Mouse (Mus musculus): ENCODE data around the gene Creld2. TPM values are rescaled to one million over a fixed set of nuclear protein-coding genes. Genes with fewer than 3 reads are reported as not detected.

Creld2 gene
- polyA plus RNA-seq, 1 experiment: 35.7 TPM

- DNase-seq (ENCODE audit: low read depth in 1 of 2, low spot score in 2 of 2): peak in 1 of 2 experiments; percentile 26
- TF ChIP-seq CTCF (IDR thresholded peaks at IDR 0.05; ENCODE audit: extremely low read depth, insufficient read depth, insufficient read length, insufficient replicate concordance): no peak
- no peak for TF ChIP-seq POLR2A (IDR thresholded peaks at IDR 0.05; ENCODE audit: low read depth, low read length)
- Histone ChIP-seq H3K27me3 (ENCODE audit: control insufficient read depth, insufficient read depth, low read length) (no peaks in the 10 kb centered on the region), H3K4me3 (ENCODE audit: extremely low read depth, insufficient read depth, insufficient read length) (peak overlapping the region; percentile 55), H3K4me1 (ENCODE audit: control insufficient read depth, insufficient read depth, insufficient read length) (no peaks in the 10 kb centered on the region), H3K36me3 (ENCODE audit: control insufficient read depth, insufficient read depth, low read length) (no peaks in the 10 kb centered on the region), H3K27ac (ENCODE audit: insufficient read depth, low read length) (no peak overlapping the region)
- WGBS: 2% methylated on average over 39 of the region's 39 CpGs
Observed at GRCm38 (mm10) chr15:88837199-88837932, 17.9 kb downstream of the Creld2 start.

DNA sequence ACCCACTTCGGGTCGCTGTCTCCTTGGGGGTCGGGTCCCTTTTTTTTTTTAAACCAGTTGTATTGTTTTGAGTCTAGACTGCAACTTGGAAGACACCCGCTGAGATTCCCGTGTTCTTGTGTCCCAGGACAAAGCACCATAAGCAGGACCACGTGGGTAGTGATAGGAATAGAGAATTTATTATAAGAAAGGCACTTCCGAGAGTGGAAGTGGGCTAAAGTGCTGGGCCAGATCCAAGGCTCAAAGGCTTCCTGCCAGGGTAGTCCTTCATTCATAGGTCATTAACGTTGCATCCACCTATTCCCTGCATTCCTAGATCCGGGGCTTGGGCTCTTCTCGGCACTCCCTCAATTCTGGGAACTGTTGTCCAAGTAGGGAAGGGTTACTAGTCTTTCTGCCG lies 18.5 kb downstream of the Creld2 start:
- no peaks in the 10 kb centered on the region for H3K4me1 ChIP-seq (ENCODE audit: control insufficient read depth, insufficient read depth, insufficient read length)
- H3K4me3 ChIP-seq (ENCODE audit: extremely low read depth, insufficient read depth, insufficient read length): no peak overlapping the region
- no peak overlapping the region for H3K27ac ChIP-seq (ENCODE audit: insufficient read depth, low read length)
- 6% methylated on average over 11 of the region's 11 CpGs for WGBS
- TF ChIP-seq POLR2A (IDR thresholded peaks at IDR 0.05; ENCODE audit: low read depth, low read length) (no peak), CTCF (IDR thresholded peaks at IDR 0.05; ENCODE audit: extremely low read depth, insufficient read depth, insufficient read length, insufficient replicate concordance) (no peak)
- H3K27me3 ChIP-seq (ENCODE audit: control insufficient read depth, insufficient read depth, low read length): no peaks in the 10 kb centered on the region
- no peaks in the 10 kb centered on the region for H3K36me3 ChIP-seq (ENCODE audit: control insufficient read depth, insufficient read depth, low read length)
- DNase-seq (ENCODE audit: low read depth in 1 of 2, low spot score in 2 of 2): no peak

DNA sequence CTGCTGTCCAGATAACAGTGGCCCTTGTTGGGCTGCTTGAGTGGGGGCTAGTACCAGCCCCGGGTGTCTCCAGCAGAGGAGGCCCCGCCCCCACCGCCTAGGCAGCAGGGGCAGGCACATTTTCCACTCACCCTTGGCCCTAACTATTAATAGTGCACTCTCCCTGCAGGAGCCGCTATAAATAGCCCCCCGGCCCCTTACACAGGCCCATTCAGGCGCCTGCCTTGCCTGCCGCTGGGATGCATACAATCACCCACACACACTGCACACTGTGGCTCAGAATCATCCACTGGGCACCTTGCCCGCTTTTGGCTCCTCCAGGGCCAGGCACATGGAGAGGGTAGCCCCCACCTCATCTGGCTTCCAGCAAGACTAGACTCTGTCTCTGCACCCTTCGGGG lies 19.8 kb downstream of the Creld2 start:
- DNase-seq (ENCODE audit: low read depth in 1 of 2, low spot score in 2 of 2): no peak
- Histone ChIP-seq H3K4me3 (ENCODE audit: extremely low read depth, insufficient read depth, insufficient read length) (no peak overlapping the region), H3K4me1 (ENCODE audit: control insufficient read depth, insufficient read depth, insufficient read length) (no peaks in the 10 kb centered on the region), H3K36me3 (ENCODE audit: control insufficient read depth, insufficient read depth, low read length) (no peaks in the 10 kb centered on the region), H3K27ac (ENCODE audit: insufficient read depth, low read length) (no peak overlapping the region), H3K27me3 (ENCODE audit: control insufficient read depth, insufficient read depth, low read length) (no peaks in the 10 kb centered on the region)
- no peak for TF ChIP-seq CTCF (IDR thresholded peaks at IDR 0.05; ENCODE audit: extremely low read depth, insufficient read depth, insufficient read length, insufficient replicate concordance)
- no peak for TF ChIP-seq POLR2A (IDR thresholded peaks at IDR 0.05; ENCODE audit: low read depth, low read length)
- 74% methylated on average over 9 of the region's 9 CpGs for WGBS

- Histone ChIP-seq H3K27me3 (ENCODE audit: control insufficient read depth, insufficient read depth, low read length) (no peaks in the 10 kb centered on the region), H3K4me3 (ENCODE audit: extremely low read depth, insufficient read depth, insufficient read length) (no peak overlapping the region), H3K27ac (ENCODE audit: insufficient read depth, low read length) (no peak overlapping the region; the same call in 1 of the 2 replicates), H3K36me3 (ENCODE audit: control insufficient read depth, insufficient read depth, low read length) (no peaks in the 10 kb centered on the region), H3K4me1 (ENCODE audit: control insufficient read depth, insufficient read depth, insufficient read length) (no peaks in the 10 kb centered on the region)
- WGBS: 90% methylated on average over 10 of the region's 10 CpGs
- DNase-seq (ENCODE audit: low read depth in 1 of 2, low spot score in 2 of 2): no peak
- TF ChIP-seq CTCF (IDR thresholded peaks at IDR 0.05; ENCODE audit: extremely low read depth, insufficient read depth, insufficient read length, insufficient replicate concordance) (no peak), POLR2A (IDR thresholded peaks at IDR 0.05; ENCODE audit: low read depth, low read length) (no peak)
Observed at GRCm38 (mm10) chr15:88840126-88840525, 20.7 kb downstream of the Creld2 start.

DNA sequence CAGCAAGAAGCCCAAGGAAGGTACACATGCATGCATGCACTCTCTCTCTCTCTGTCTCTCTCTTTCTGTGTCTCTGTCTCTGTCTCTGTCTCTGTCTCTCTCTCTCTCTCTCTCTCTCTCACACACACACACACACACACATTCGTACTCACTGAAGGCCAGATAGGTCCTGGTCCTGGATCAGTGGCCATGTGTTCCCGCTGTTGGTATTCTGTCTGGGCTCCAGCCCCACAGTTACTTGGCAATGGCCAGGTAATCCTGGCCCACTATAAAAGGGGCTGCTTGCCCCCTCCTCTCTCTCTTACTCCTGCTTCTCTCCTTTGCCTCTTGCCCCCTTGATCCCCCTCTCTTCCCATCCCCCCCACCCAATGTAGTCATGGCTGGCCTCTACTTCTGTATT lies 21.7 kb downstream of the Creld2 start:
- TF ChIP-seq CTCF (IDR thresholded peaks at IDR 0.05; ENCODE audit: extremely low read depth, insufficient read depth, insufficient read length, insufficient replicate concordance) (no peak), POLR2A (IDR thresholded peaks at IDR 0.05; ENCODE audit: low read depth, low read length) (no peak)
- no peak overlapping the region for H3K27ac ChIP-seq (ENCODE audit: insufficient read depth, low read length)
- H3K4me3 ChIP-seq (ENCODE audit: extremely low read depth, insufficient read depth, insufficient read length): no peak overlapping the region
- DNase-seq (ENCODE audit: low read depth in 1 of 2, low spot score in 2 of 2): no peak
- no peaks in the 10 kb centered on the region for H3K4me1 ChIP-seq (ENCODE audit: control insufficient read depth, insufficient read depth, insufficient read length)
- no peaks in the 10 kb centered on the region for H3K27me3 ChIP-seq (ENCODE audit: control insufficient read depth, insufficient read depth, low read length)
- H3K36me3 ChIP-seq (ENCODE audit: control insufficient read depth, insufficient read depth, low read length): no peaks in the 10 kb centered on the region
- 91% methylated on average over 2 of the region's 2 CpGs for WGBS

DNA sequence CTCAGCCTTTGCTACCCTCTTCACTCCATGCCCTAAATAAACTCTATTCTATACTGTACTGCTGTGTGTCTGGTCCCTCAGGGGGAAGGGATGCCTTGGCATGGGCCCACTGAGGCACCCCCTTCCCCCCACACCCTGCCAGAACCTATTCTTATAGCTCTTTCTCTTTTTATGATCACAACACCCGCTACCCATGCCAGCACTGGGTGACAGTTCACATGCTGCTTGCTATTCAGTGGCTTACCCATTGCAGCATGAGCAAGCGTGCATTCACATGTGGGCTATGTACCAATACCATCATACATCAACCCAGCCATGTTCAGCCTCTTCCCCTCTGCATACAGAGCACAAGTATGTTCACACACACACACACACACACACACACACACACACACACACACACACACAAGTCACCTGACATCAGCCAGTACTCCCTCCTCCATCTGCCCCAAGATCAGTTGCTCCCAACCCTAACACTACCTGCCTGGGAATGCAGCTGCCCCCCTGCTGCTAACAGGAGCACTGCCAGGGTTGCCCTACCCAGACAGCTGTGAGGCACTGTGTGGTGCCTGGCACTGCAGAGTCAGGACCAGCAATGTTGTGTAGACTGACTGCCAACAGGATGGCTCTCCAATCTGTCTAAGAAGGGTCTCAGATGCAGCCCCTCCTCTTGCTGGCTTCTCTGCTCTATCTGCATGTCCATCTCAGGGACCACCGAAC lies 22.3 kb downstream of the Creld2 start:
- TF ChIP-seq POLR2A (IDR thresholded peaks at IDR 0.05; ENCODE audit: low read depth, low read length): no peak
- TF ChIP-seq CTCF (IDR thresholded peaks at IDR 0.05; ENCODE audit: extremely low read depth, insufficient read depth, insufficient read length, insufficient replicate concordance): no peak
- no peak overlapping the region for H3K4me3 ChIP-seq (ENCODE audit: extremely low read depth, insufficient read depth, insufficient read length)
- no peaks in the 10 kb centered on the region for H3K4me1 ChIP-seq (ENCODE audit: control insufficient read depth, insufficient read depth, insufficient read length)
- no peaks in the 10 kb centered on the region for H3K27me3 ChIP-seq (ENCODE audit: control insufficient read depth, insufficient read depth, low read length)
- WGBS: 92% methylated on average over 3 of the region's 3 CpGs
- no peak for DNase-seq (ENCODE audit: low read depth in 1 of 2, low spot score in 2 of 2)
- H3K27ac ChIP-seq (ENCODE audit: insufficient read depth, low read length): no peak overlapping the region
- no peaks in the 10 kb centered on the region for H3K36me3 ChIP-seq (ENCODE audit: control insufficient read depth, insufficient read depth, low read length)

DNA sequence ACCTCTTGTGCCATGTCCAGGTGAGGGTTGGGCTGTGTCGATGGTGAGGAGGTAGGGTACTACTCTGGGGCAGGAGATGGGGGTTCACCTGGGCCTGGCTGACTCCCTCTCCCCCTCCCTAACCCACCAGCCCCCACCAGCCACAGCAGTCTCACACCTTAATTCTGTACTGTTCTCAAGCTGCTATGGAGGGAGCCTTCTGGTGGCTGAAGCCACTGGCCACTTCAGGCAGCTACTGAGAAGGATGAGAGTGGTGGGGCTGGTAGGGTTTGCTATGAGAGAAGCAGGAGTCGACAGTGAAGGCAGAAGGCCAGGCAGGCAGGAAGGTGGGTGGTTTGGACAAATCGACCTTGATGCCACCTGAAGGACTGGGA lies 22.8 kb downstream of the Creld2 start:
- Histone ChIP-seq H3K36me3 (ENCODE audit: control insufficient read depth, insufficient read depth, low read length) (no peaks in the 10 kb centered on the region), H3K27ac (ENCODE audit: insufficient read depth, low read length) (no peak overlapping the region), H3K4me3 (ENCODE audit: extremely low read depth, insufficient read depth, insufficient read length) (no peak overlapping the region), H3K4me1 (ENCODE audit: control insufficient read depth, insufficient read depth, insufficient read length) (no peaks in the 10 kb centered on the region), H3K27me3 (ENCODE audit: control insufficient read depth, insufficient read depth, low read length) (no peaks in the 10 kb centered on the region)
- WGBS: 73% methylated on average over 3 of the region's 3 CpGs
- DNase-seq (ENCODE audit: low read depth in 1 of 2, low spot score in 2 of 2): no peak
- TF ChIP-seq POLR2A (IDR thresholded peaks at IDR 0.05; ENCODE audit: low read depth, low read length): no peak
- TF ChIP-seq CTCF (IDR thresholded peaks at IDR 0.05; ENCODE audit: extremely low read depth, insufficient read depth, insufficient read length, insufficient replicate concordance): no peak

Measured in spleen, adult 2 months (tissue).